Mouse (Mus musculus) liver, embryonic 14.5 days (tissue): Measurements from ENCODE around the gene Cenpt.

Experiments used
- CTCF ChIP-seq: IDR thresholded peaks from 2 replicates; pipeline ENCODE4 v1.5.1; 2016; ENCODE audit warnings: antibody characterized with exemption, low read depth, control low read depth
- EP300 ChIP-seq: IDR thresholded peaks from 2 replicates; pipeline ENCODE4 v1.6.1; 2016; ENCODE audit warnings: antibody characterized with exemption, low read depth

DNA sequence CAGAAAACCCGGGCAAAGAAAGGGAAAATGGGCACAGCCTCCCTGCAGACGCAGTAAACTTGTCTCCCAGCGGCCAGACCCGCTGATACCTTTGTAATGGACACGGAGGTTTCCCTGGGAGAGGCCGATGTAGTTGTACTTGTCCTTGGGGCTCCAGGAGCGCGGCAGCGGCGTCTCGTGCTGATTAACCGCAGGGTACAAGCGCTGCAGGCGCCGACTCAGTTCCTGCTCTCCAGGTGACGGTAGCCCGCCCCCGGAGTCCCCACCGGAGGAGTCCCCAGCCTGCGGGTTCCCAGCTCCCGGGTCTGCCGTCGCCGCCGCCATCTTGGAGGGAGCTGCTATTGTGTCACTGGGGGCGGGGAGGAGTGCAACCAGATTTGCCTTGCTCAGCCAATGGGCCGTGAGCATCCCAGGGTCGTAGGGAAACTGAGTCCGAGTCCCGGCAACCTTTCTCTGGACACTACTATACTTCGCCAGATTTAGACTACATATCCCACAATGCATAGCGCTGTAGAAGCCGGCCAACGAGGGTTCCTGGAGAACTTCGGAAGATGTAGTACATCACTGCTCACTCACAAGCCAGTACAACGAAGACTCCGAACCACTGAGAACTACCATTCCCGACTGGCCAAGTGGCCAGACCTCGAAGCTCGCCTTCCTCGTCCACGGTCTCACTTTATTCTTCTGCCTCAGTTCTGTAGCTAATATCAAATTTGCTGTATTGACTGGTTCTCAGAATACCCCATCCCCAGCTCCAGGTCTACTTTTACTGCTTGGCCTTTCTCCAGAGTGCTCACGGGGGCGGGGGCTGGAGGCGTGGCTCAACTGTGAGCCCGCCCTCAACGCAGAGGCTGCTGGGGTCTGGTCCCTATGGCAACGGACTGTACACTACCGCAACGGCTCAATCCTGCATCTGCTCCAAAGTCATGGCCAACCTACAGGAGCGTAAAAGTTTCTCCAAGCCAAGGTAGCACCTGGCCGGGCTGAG lies 25.9 kb downstream of the Cenpt start, which contains the start of the genes Ranbp10 and Tsnaxip1:
- no peak for TF ChIP-seq CTCF
- 0 out of 2 replicates have a peak, but pooled peaks have one; percentile 25 for TF ChIP-seq EP300
